Mouse (Mus musculus) liver, adult (tissue): ENCODE data around the gene Igsf3.
A peak's percentile ranks its signal among the peaks of the same experiment; 100 is the strongest.

ENCODE experiments used
- GATA4 ChIP-seq: IDR thresholded peaks from 2 replicates; pipeline ENCODE4 v1.6.1; 2014; ENCODE audit warnings: mild to moderate bottlenecking, low read length; ENCODE audit not compliant: insufficient replicate concordance

The Igsf3 gene

DNA sequence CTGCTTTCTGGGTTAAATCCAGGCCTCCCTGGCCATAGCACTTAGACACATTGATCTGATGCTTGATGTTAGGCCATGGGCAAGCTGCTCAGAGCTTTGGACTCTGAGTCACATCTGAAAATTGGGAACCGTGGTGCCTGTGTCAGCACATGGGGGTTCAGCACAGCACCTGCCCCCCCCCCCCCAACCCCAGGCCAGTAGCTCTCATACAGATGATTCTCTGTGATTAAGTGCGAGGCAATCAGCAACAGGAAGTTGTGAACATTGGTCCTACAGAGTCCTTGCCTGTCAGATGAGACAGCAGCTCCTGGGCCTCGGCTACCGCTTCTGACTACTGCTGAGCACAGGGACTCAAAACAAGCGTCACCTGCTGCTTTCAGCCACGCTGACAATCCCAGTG lies 116.0 kb downstream of the Igsf3 start:
- no peak for TF ChIP-seq GATA4

DNA sequence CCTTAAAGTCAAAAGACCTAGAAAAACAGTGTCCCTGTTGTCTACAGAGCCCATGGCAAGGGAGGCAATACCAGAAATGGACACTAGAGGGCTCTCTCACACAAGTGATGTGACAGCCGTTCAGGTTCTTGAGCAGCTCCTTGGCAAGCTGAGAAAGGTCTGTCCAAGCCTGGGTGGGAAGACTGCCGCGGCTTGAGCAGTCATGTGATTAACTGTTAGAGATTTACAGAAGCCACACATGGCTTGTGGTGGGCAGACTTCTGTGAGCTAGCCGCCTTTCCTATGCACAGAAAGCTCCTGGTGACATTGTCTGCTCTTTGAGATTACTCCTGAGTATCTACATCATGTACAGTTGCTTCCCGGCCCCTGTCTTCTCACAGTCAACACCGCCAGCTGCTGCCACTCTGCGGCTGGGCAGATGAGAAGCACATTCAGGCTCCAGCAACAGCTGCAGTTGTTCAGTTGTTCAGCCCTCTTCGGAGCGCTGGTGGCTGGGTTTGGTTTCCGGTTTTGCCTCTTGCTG lies 117.1 kb downstream of the Igsf3 start:
- TF ChIP-seq GATA4, result no peak

- TF ChIP-seq GATA4, result no peak
Observed at GRCm38 (mm10) chr3:101497432-101498030, 120.6 kb downstream of the Igsf3 start.

- no peak for TF ChIP-seq GATA4
Observed at GRCm38 (mm10) chr3:101499906-101500305, 123.0 kb downstream of the Igsf3 start.

GRCm38 (mm10) chr3:101500393-101501051 lies 123.6 kb downstream of the Igsf3 start:
- TF ChIP-seq GATA4, result no peak

DNA sequence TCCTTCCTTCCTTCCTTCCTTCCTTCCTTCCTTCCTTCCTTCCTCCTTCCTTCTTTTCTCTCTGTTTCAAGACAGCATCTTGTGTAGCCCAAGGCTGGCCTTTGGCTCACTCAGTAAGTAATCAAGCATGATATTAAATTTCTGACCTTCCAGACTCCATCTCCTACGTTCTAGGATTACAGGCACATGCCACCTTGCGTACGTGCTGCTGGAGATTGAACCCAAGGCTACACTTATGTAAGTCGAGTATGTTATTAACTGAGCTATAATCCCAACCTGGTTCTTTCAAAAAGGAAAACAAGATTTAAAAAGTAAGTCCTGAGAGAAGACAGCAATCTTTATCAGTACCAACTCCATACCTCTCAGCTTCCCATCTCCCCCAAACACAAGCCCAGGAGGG lies 124.7 kb downstream of the Igsf3 start:
- TF ChIP-seq GATA4, result no peak

- TF ChIP-seq GATA4, result no peak
Observed at GRCm38 (mm10) chr3:101502086-101502760, 125.3 kb downstream of the Igsf3 start.

DNA sequence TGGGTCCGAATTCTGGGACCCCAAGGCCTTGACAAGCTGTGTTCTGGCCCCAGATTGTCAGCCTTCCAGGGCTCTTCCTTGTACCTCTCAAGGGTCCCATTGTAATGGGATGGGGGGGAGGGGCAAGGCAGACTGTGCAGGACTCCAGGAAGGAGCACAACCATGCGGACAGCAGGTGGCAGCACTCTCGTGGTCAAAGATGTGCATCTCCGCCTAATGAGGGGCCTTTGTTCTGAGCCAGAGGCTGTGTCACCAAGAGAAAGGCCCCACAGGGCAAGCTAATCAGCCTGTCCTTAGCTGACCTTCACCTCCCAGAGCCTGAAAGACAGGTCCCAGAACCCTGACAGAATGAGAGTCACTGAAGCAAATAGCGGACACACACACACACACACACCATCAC lies 129.3 kb downstream of the Igsf3 start:
- TF ChIP-seq GATA4, result peak; percentile 85; the same call in 1 of the 2 replicates

- peak; percentile 100 for TF ChIP-seq GATA4
Observed at GRCm38 (mm10) chr3:101506970-101507702, 130.3 kb downstream of the Igsf3 start.

GRCm38 (mm10) chr3:101507766-101508165 lies 130.9 kb downstream of the Igsf3 start:
- no peak for TF ChIP-seq GATA4

DNA sequence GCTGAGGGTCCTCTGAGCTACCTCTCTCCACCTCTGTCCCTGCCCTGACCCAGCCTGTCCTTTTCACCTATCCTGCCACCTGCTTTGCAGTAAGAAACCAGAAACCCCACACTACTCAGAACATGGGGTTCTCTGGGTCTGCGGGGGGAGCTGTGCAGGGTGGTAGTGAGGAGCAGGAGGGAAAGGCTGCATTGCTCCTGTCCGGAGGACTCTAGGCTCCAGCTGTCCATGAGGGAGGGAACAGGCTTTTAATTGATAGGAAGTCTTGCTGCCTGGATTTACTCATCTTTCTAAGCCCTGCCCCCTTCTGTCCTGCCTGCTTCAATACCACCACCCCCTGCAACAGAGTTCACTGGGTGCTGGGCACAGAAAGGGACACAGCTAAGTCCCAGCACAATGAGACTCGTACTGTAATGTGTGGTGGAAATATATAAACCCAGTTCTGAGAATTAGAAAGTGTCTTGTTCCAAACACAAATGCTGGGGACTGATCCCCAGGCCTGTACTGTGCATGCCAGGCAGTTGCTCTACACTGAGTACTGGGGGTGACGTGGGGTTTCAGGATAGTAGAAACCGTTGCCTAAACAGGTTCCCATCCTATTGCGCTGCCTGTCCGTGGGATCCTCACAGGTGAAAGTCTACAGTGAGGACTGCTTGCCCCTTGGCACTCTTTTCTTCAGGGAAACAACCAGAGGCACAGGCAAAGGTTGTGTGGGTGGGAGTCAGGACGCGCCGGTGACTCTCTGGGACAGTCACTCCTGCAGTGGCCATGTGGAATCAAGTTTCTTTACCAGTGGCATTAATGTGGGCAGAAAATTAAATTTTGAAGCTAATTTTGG lies 133.0 kb downstream of the Igsf3 start:
- TF ChIP-seq GATA4, result no peak

DNA sequence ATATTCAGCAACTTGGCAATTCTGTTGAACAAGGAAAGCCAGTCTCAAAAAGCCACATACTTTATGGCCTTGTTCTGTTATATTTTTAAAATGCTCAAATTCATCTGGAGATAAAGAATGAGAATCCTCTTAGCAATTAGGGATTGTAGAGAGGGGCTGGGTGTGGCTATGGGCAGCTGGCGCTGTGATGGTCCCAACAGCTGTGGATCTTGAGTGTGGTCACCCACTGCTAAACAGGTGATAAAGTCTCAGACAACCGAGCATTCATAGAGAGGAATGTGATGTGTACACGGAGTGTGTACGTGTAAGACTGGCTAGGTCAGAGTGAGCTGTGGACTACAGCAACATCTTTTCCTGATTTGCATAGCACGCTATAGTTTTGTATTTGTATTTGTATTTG lies 133.7 kb downstream of the Igsf3 start:
- TF ChIP-seq GATA4, result no peak
